Mouse (Mus musculus) lung, adult 2 months (tissue): ENCODE data around the gene Musk. TPM values are rescaled to one million over a fixed set of nuclear protein-coding genes. Genes with fewer than 3 reads are reported as not detected.
A peak's percentile ranks its signal among the peaks of the same experiment; 100 is the strongest.
"Not testable (repeated sequence)": the region's sequence is repeated elsewhere in the genome, so short reads cannot be mapped to it uniquely, and the experiment has no call there.

Source experiments
- DNase-seq: peaks from one replicate; pipeline ENCODE4 v3.0.0; 2022
- H3K4me1 ChIP-seq: fragments of 200-500 bp; 2 replicates; pipeline ENCODE4 v1.6.1; 2011; ENCODE audit warnings: low read length; ENCODE audit not compliant: control insufficient read depth, insufficient read depth
- H3K4me3 ChIP-seq: fragments of 200-500 bp; replicated peaks from 2 replicates; pipeline ENCODE3; 2011; ENCODE audit warnings: low read depth, mild to moderate bottlenecking, control low read depth, low read length; ENCODE audit errors: extremely low read depth
- CTCF ChIP-seq: fragments of 200-500 bp; IDR thresholded peaks from 2 replicates; pipeline ENCODE4 v1.5.1; 2011; ENCODE audit warnings: mild to moderate bottlenecking, low read length, control low read depth; ENCODE audit not compliant: insufficient read depth
- POLR2A ChIP-seq: fragments of 200-500 bp; IDR thresholded peaks from 2 replicates; pipeline ENCODE4 v1.6.1; 2011; ENCODE audit warnings: low read depth, mild to moderate bottlenecking, control low read depth, low read length, borderline replicate concordance; ENCODE audit errors: extremely low read depth
- WGBS: fragments of 180-500 bp; shearing (Covaris S2); methylation state at CpG from one replicate; pipeline ENCODE4 v1.1.7; 2018; 5-methylcytosine and 5-hydroxymethylcytosine counted together
- polyA plus RNA-seq: library from polyadenylated mRNA; depleted of rRNA; stranded (reverse); fragments of >200 nt; gene quantifications from 2 replicates; pipeline ENCODE4 v1.2.3, GENCODE M21; 2012; rRNA removed

Musk gene
- 0.14 and 1.1 TPM in 2 replicates for polyA plus RNA-seq

- no peak for DNase-seq
- H3K4me1 ChIP-seq = no peaks in the 10 kb centered on the region; the same call in 1 of the 2 replicates
- WGBS = 77% methylated on average over 11 of the region's 11 CpGs
- TF ChIP-seq POLR2A (no peak), CTCF (no peak)
- H3K4me3 ChIP-seq = no peak within 1 kb of the TSS
Observed at GRCm38 (mm10) chr4:58285687-58286086, at the start of gene Musk. Gene Musk (plus strand): TSS chr4:58285960.

- Histone ChIP-seq H3K4me1 (no peaks in the 10 kb centered on the region), H3K4me3 (no peak overlapping the region)
- TF ChIP-seq POLR2A = no peak
- no peak for TF ChIP-seq CTCF
- no peak for DNase-seq
- WGBS = 70% methylated on average over 7 of the region's 7 CpGs
Observed at GRCm38 (mm10) chr4:58240416-58240815, 45.3 kb upstream of the Musk start.

GRCm38 (mm10) chr4:58245544-58245943, 40.2 kb upstream of the Musk start:
- DNase-seq = no peak
- 76% methylated on average over 1 of the region's 1 CpGs for WGBS
- Histone ChIP-seq H3K4me3 (no peak overlapping the region), H3K4me1 (no peaks in the 10 kb centered on the region)
- TF ChIP-seq CTCF (no peak), POLR2A (no peak)

DNA sequence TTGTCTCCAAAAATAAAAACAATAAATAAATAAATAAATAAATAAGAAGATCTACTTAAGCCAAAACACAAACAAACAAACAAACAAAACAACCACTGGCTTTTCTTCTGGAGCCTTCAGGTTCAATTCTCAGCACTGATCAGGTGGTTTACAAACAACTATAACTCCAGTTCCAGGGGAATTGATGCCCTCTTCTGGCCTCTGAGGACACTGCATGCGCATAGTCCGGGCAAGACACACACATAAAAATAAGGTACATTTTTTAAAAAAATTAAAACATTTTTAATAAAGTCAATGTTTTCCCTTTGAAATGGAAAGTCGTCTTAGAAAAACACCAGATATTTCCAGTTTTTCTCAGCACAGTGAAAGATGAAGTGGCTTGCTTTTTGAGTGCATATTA, 33.4 kb upstream of the Musk start:
- Histone ChIP-seq H3K4me3 (no peak overlapping the region), H3K4me1 (no peaks in the 10 kb centered on the region)
- peak; percentile 28 for TF ChIP-seq CTCF
- TF ChIP-seq POLR2A = no peak
- DNase-seq = no peak
- WGBS = 93% methylated on average over 3 of the region's 3 CpGs

GRCm38 (mm10) chr4:58253410-58253809, 32.4 kb upstream of the Musk start:
- DNase-seq = no peak
- Histone ChIP-seq H3K4me1 (no peaks in the 10 kb centered on the region), H3K4me3 (no peak overlapping the region)
- WGBS = 18% methylated on average over 5 of the region's 5 CpGs
- TF ChIP-seq CTCF = no peak
- TF ChIP-seq POLR2A = no peak

DNA sequence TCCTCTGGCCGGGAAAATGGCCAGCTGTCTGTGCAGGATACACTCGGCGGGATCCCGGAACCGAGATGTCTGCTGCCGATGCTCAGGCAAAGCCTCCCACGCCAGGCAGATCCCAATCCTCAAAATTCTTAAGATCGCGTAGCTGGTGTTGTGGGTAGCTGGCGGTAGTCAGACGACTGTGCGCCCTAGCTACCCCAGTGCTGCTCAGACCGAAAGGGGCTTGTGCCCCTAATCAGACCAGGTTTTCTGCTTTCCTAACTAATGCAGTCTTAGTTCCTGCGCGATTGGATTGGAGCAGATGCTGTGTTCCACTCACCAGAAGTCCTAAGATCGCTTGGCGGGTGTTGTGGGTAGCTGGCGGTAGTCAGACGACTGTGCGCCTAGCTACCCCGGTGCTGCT, 25.0 kb upstream of the Musk start:
- 93% methylated on average over 21 of the region's 21 CpGs for WGBS
- not testable (repeated sequence) for DNase-seq, H3K4me3 ChIP-seq, H3K4me1 ChIP-seq

DNA sequence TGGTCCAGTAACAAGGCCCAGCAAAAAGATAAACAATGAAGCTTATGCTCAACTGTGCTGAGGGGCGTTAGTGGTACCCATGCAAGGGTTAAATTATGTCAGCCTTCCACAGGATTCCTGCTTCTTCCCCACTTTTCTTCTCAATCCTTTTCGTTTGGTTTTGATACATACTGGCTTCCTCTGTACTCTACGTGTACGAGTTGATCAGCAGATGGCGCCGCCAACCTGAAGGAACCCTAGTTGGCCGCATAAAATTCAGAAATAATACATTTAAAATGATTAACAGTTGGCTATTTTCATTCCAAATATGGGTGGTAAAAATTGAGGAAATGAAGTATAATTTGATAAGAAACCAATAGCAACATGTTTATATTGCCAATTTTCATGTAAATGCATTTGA, 19.5 kb upstream of the Musk start:
- no peak for DNase-seq
- 51% methylated on average over 7 of the region's 7 CpGs for WGBS
- no peak overlapping the region for H3K4me3 ChIP-seq
- H3K4me1 ChIP-seq = no peaks in the 10 kb centered on the region
- no peak for TF ChIP-seq POLR2A
- peak; percentile 45 for TF ChIP-seq CTCF

- H3K4me1 ChIP-seq = no peaks in the 10 kb centered on the region; the same call in 1 of the 2 replicates
- TF ChIP-seq POLR2A (no peak), CTCF (no peak)
- no peak overlapping the region for H3K4me3 ChIP-seq
- WGBS = 63% methylated on average over 4 of the region's 4 CpGs
- no peak for DNase-seq
Observed at GRCm38 (mm10) chr4:58268897-58269542, 16.7 kb upstream of the Musk start.

DNA sequence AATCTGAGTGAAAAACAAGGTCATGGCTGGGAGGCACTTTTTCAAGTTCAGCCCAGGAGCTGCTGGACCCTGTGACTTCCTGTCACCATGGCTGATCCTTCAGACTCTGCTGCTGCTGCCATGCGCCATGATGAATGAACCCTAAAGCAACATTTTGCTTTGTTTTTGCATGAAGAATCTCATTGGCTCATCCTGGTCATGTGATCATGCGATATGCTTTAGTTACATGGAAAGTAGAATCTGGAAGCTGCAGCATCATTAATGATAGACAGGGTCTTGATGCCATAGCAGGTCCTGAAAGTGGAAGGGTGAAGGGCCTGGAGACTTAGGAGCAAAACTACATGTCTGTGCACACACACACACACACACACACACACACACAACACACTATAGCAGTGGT, 15.8 kb upstream of the Musk start:
- WGBS = 95% methylated on average over 2 of the region's 2 CpGs
- Histone ChIP-seq H3K4me3 (no peak overlapping the region), H3K4me1 (no peaks in the 10 kb centered on the region; the same call in 1 of the 2 replicates)
- TF ChIP-seq CTCF (no peak), POLR2A (no peak)
- DNase-seq = no peak

- 98% methylated on average over 1 of the region's 1 CpGs for WGBS
- no peak for DNase-seq
- no peak for TF ChIP-seq POLR2A
- no peak for TF ChIP-seq CTCF
- Histone ChIP-seq H3K4me1 (no peaks in the 10 kb centered on the region; the same call in 1 of the 2 replicates), H3K4me3 (no peak overlapping the region)
Observed at GRCm38 (mm10) chr4:58270956-58271355, 14.8 kb upstream of the Musk start.
